ENCODE assay signal across 24 mouse cellular contexts in genomic region chr15:68403554-68404070, GRCm38 (mm10).
DNase-seq lines count a peak whose midpoint lies in the region; ATAC-seq lines count a peak whose summit lies in the region.
"Had no signal": no experiment of that assay in that cellular context is flagged by ENCODE, and none has a peak within 500 bp of the region (broad histone marks: within the 10 kb centered on the region; RNA-seq: fewer than 3 reads in every experiment).

No protein-coding gene starts in this region.

- no peak overlapping the region for H3K9ac ChIP-seq in heart, embryonic 11.5 days (ENCODE audit: low read depth, low read length)
- H3K9ac ChIP-seq: embryonic facial prominence, embryonic 13.5 days; forebrain, embryonic 12.5 days; forebrain, embryonic 15.5 days; heart, embryonic 15.5 days; hindbrain, embryonic 14.5 days had no signal

- H3K27ac ChIP-seq in heart, embryonic 11.5 days (ENCODE audit: low read depth, low read length): no peak overlapping the region
- H3K27ac ChIP-seq: embryonic facial prominence, embryonic 10.5 days; embryonic facial prominence, embryonic 13.5 days; forebrain, embryonic 12.5 days; forebrain, embryonic 15.5 days; heart, embryonic 15.5 days; hindbrain, embryonic 14.5 days had no signal

- H3K9me3 ChIP-seq in heart, embryonic 11.5 days (replicated peaks; ENCODE audit: control insufficient read depth, low read length): no peaks in the 10 kb centered on the region
- H3K9me3 ChIP-seq: embryonic facial prominence, embryonic 10.5 days; embryonic facial prominence, embryonic 13.5 days; forebrain, embryonic 12.5 days; forebrain, embryonic 15.5 days; heart, embryonic 15.5 days had no signal

- H3K4me1 ChIP-seq in heart, embryonic 11.5 days (ENCODE audit: control insufficient read depth, insufficient read depth, low read length): no peaks in the 10 kb centered on the region
- H3K4me1 ChIP-seq: embryonic facial prominence, embryonic 10.5 days; embryonic facial prominence, embryonic 13.5 days; forebrain, embryonic 12.5 days; forebrain, embryonic 15.5 days had no signal

- WGBS in heart, embryonic 11.5 days (ENCODE audit: insufficient replicate concordance): 85% methylated on average over 3 of the region's 3 CpGs

- no peak for ATAC-seq in heart, embryonic 11.5 days (replicated peaks; ENCODE audit: insufficient number of reproducible peaks, low FRiP score, low TSS enrichment)
- ATAC-seq: activated CD4-positive, CD25-positive, alpha-beta regulatory T cell, adult 4 months; forebrain, embryonic 15.5 days; intestine, postnatal 0 days had no signal

- no peaks in the 10 kb centered on the region for H3K36me3 ChIP-seq in heart, embryonic 11.5 days (ENCODE audit: control insufficient read depth, insufficient read depth, low read length)
- H3K36me3 ChIP-seq: embryonic facial prominence, embryonic 10.5 days; embryonic facial prominence, embryonic 13.5 days; forebrain, embryonic 12.5 days; forebrain, embryonic 15.5 days; heart, embryonic 15.5 days had no signal

- intact Hi-C loops in heart, postnatal 25 days (cut with DNase I): no loop called here

- H3K4me2 ChIP-seq in heart, embryonic 11.5 days: no peak overlapping the region
- H3K4me2 ChIP-seq: embryonic facial prominence, embryonic 13.5 days; forebrain, embryonic 12.5 days; forebrain, embryonic 15.5 days; heart, embryonic 15.5 days; hindbrain, embryonic 14.5 days had no signal

- no peak overlapping the region for H3K4me3 ChIP-seq in heart, embryonic 11.5 days (ENCODE audit: low read depth, low read length)
- H3K4me3 ChIP-seq: embryonic facial prominence, embryonic 10.5 days; embryonic facial prominence, embryonic 13.5 days; erythroblast, embryonic 14.5 days; forebrain, embryonic 12.5 days; forebrain, embryonic 15.5 days; heart, embryonic 15.5 days had no signal

- peak; percentile 90 for DNase-seq in heart, adult 11 months
- peak; percentile 33 for DNase-seq in heart, adult 8-10 months (ENCODE audit: low spot score)
- DNase-seq in heart, postnatal 25 days (ENCODE audit: low spot score): no peak
- DNase-seq in lung, postnatal 36 days: peak; percentile 26
- no peak for DNase-seq in lung, postnatal 10 days
- DNase-seq: adrenal gland, adult 8-10 months; adrenal gland, postnatal 25 days; cerebellum, adult 11-12 months; cerebellum, adult 8-10 months; cerebellum, postnatal 10 days; cerebellum, postnatal 36 days; embryo, embryonic 11 days; gastrocnemius, postnatal 25 days; kidney, adult 2 months had no signal

- no peaks in the 10 kb centered on the region for H3K27me3 ChIP-seq in heart, embryonic 11.5 days (ENCODE audit: control insufficient read depth, insufficient read depth, low read length)
- H3K27me3 ChIP-seq: embryonic facial prominence, embryonic 13.5 days; forebrain, embryonic 12.5 days; forebrain, embryonic 15.5 days; heart, embryonic 15.5 days had no signal

Comparison
In these comparisons a context has a peak if more than half of its experiments do, and no peak if none do; other contexts are left out.
1. DNase-seq: peak in heart, adult 11 months (single experiment), heart, adult 8-10 months (single experiment) and lung, postnatal 36 days (single experiment); none in heart, postnatal 25 days (single experiment) and lung, postnatal 10 days (single experiment).